Mouse (Mus musculus) kidney, postnatal 10 days (tissue): ENCODE data around the gene Flywch1.
A peak's percentile ranks its signal among the peaks of the same experiment; 100 is the strongest.

ENCODE experiments used
- DNase-seq: peaks from one replicate; pipeline ENCODE4 v3.0.0; 2021; ENCODE audit warnings: mixed read lengths

The Flywch1 gene

DNA sequence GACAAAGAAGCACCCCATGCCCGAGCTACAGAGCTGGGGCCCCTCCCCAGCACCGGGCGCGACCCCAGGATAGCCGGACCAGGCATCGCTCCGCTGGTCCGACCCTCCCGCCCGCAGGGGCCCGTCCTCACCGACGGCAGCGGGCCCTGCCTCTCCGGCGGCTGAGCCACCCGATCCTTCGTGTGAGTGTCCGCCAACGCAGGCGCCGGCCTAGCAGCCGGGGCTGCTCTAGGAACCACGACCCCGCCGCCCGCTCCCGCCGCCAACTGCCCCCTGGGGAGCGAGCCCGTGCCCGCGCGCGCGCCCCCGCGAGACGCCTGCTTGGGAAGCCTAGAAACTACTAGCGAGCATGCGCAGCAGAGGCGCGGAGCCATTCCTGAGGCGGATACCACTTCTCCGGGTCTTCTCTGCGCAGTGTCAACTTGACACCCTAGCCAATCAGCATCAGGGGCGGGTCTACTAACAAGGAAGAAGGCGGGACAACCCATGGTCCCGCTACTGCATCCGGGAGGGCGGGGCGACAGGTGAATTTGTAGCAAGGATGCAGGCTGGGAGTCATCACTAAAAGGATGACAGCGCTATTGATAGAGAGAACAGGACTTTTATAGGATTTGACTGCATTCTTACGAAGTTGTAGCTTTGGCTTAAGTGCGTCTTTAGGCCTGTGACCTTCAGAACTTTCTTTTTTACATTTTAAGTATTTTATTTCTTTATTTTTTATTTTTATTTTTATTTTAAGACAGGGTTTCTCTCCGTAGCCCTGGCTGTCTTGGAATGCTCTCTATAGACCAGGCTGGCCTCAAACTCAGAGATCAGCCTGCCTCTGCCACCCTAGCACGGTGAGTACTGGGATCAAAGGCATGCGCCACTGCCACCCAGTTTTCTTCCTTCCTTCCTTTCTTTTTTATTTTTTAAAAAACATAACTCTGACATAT, at the start of gene Flywch1:
Gene Flywch1, minus strand, starts transcription at position 319 of the 935 bp plus-strand sequence.
- peak; percentile 99 for DNase-seq

- no peak for DNase-seq
These were observed 49.3 kb upstream of the Flywch1 start for GRCm38 (mm10) chr17:23820731-23821130.

GRCm38 (mm10) chr17:23819235-23819634, 47.8 kb upstream of the Flywch1 start:
- no peak for DNase-seq

GRCm38 (mm10) chr17:23818579-23818978, 47.2 kb upstream of the Flywch1 start:
- DNase-seq = no peak

DNA sequence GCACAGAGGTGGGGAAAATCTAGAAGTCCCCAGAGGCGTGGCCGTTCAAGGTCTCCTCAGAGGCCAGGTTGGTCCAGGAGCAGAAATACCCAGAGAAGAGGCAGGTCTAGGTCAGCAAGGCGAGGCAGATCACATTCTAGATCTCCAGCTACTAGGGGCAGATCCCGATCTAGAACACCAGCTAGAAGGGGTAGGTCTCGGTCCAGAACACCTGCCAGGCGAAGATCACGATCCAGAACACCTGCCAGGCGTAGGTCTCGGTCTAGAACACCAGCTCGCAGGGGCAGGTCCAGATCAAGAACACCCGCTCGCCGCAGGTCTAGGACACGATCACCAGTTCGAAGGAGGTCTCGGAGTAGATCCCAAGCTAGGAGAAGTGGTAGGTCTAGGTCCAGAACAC, 44.2 kb upstream of the Flywch1 start:
- DNase-seq = no peak

- no peak for DNase-seq
These were observed 36.5 kb upstream of the Flywch1 start for GRCm38 (mm10) chr17:23807918-23808317.

DNA sequence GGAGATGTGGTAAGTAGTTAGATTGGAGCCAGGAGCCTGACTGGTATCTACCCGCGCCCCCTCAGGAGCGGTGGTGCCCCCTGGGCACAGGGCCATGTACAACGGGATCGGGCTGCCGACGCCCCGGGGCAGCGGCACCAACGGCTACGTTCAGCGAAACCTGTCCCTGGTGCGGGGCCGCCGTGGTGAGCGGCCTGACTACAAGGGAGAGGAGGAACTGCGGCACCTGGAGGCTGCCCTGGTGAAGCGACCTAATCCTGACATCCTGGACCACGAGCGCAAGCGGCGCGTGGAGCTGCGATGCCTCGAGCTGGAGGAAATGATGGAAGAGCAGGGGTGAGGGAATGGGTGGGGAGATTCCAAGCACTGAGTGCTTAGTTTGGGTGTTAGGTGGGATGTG, 35.5 kb upstream of the Flywch1 start:
- DNase-seq = peak; percentile 67

DNA sequence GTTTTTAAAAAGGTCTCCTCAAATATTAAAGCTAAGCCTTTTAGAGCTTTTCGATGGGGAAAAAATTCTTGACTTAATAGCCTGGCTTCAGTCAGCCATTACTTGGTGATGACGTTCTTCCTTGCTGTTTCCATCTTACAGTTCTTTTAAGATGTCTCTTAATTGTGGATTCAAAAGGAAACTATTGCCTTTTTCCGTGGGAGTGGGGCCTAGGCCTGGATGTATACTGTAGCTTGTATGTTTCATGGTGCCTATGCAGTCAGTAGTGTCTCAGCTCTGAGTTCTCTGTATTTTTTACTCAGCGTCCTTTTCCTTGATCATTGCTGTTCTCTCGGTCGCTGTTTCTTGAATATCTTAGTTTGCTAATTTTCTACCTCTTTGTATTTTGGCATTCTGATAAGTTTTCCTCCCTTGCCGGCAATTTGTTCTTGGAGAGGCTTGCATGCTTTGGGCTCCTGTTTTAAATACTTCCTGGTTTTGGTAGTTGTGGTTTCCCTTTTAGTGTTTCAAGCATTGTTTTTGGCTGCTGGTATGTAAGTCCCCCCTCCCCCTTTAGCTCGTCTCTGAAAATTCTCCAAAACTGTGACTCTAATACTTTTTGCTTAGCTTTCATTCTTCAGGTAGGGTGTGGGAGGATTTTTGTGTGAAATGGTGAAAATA, 33.2 kb upstream of the Flywch1 start:
- no peak for DNase-seq

DNA sequence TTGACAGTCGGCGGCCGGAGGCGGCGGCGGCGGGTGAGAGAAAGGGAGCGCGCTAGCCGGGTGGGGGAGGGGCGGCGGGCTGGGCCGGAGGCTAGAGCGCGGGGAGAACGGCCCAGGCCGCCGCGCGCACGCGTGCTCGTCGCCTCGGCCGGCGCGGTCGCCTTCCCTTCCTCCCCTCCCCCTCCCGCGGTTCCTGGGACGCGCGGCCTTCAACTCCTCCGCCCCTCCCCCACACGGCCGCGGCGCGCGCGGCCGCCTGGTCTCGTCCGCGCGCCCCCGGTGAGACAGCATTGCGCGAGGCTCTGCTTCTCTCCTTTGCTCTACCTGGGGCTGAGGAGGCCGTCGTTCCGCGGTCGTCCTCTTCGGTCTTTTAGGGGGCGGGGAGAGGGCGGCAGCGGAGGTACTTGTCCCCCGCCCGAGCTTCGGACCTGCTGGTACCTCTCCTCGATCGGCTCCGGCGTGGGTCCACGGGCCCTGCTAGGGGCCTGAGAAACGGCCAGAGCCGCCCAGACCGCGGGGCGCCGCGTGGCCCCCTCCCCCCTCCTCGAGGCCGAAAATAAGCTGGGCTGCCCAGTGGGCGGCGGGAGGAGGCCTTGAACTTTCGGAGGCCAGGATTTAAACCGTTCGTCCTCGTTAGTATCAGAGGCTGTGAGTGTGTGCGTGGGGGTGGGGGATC, 32.1 kb upstream of the Flywch1 start:
- DNase-seq = peak; percentile 93

- peak; percentile 99 for DNase-seq
These were observed 31.5 kb upstream of the Flywch1 start for GRCm38 (mm10) chr17:23802746-23803365.

DNA sequence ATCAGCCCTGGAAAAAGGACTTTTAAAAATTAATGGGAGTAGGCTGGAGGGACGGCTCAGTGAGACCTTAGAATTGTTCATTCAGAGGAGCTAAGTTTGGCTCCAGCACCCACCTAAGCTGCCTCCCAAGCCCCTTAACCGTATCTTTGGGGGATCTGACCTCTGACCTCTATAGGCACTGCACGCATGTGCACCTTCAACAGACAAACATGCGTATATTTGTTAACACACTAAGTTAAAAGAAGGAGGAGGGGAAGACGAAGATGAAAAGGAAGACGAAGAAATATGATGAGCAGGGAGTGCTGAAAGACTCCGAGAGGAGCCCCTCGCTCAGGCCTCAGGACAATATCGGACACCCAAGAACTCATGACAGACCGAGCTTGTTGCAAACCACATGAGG, 30.2 kb upstream of the Flywch1 start:
- no peak for DNase-seq

DNA sequence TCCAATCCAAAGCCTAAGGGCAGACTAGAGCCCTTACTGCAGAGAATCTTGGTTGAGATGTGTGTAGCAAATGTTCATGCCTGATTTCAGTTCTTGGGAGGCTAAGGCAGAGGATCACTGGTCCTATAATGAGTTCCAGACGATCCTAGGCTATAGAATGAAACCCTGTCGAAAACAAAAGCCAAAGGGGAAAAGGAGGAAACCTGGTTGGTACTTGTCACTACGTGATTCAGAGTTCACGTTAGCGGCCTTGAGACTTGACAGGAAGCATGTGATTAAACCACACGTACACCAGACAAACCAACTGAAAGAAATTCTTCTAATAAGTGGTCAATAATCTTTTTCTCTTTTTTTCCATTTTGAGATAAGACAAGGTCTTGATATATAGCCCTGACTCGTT, 25.9 kb upstream of the Flywch1 start:
- no peak for DNase-seq

- DNase-seq = no peak
These were observed 23.9 kb upstream of the Flywch1 start for GRCm38 (mm10) chr17:23795323-23795722.

GRCm38 (mm10) chr17:23791079-23791357, 19.6 kb upstream of the Flywch1 start:
- DNase-seq = no peak

GRCm38 (mm10) chr17:23790269-23791078, 19.1 kb upstream of the Flywch1 start, which contains the start of gene Srrm2:
Srrm2 (plus strand) TSS chr17:23790532.
- peak; percentile 82 for DNase-seq

DNA sequence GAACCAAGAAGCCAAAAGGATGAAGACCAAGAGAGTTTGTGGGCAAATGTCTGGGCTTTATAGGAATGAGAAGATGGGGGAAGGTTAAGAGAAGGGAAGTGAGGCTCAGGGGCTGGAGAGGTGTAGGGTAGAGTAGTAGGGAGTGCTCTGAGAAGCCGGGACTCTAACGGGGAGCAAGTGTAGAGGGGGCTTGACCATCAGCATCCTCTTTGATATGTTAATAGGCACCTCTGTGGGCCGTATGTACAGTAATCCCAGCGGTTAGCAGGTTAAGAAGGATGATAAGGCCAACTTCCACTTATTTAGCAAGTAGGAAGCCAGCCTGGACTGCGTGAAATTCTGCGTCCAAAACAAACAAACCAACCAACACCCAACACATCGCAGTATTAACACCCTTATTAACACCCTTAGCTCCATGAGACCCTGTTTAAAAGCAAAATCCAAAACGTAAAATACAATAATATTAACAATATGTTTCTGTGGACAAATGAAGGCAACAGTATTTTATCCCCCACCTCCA, 18.4 kb upstream of the Flywch1 start:
- no peak for DNase-seq

- DNase-seq = no peak
These were observed 17.6 kb upstream of the Flywch1 start for GRCm38 (mm10) chr17:23788973-23789372.

- DNase-seq = no peak
These were observed 15.1 kb upstream of the Flywch1 start for GRCm38 (mm10) chr17:23786510-23786931.

- peak; percentile 88 for DNase-seq
These were observed 14.4 kb upstream of the Flywch1 start, which contains the start of gene Flywch2 for GRCm38 (mm10) chr17:23785561-23786471. Flywch2 (minus strand) TSS chr17:23786081.

DNA sequence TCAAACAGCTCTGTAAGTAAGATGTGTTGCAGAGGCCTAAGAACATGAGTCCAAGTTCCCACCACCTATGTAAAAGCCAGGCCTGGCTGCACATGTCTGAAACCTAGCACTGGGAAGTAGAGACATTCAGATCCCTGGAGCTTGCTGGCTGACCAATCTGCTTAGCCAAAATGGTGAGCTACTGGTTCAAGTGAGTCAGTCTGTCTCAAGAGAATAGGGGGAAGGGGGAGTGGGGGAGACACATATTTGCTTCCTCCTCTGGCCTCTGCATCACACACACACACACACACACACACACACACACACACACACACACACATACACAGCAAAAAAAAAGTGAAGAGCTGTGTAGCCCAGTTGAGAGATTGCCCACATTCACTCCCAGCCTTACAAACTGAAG, 11.9 kb upstream of the Flywch1 start:
- no peak for DNase-seq

DNA sequence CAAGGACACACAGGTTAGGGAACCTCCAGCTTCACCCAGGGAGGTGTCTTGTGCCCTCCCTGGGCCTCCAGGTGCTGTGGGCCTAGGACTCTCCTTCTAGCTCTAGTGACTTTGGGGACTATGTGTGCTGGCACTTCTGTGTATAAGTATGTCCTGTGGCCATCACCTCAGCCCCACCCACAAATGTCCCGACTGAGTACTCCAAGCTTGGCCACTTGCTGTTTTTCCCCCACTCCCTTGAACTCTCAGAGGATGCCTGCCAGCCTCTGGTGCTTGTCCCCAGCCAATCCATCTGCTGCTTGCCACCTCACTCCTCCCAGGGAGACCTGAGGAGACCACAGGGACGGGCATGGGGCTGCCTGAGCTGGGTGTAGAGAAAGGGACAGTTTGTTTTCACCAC, 7.0 kb upstream of the Flywch1 start:
- no peak for DNase-seq
